Mouse (Mus musculus) embryonic facial prominence, embryonic 13.5 days (tissue): Measurements from ENCODE around the gene D17H6S53E. TPM values are rescaled to one million over a fixed set of nuclear protein-coding genes. Genes with fewer than 3 reads are reported as not detected.

Experiments used
- ATAC-seq: fragments of 200-750 bp; cut with Nextera tagmentation; 2 replicates; pipeline ENCODE4 v1.8.0; 2017; ENCODE audit warnings: low read depth; ENCODE audit not compliant: insufficient number of reproducible peaks, insufficient read depth, low FRiP score, low TSS enrichment
- H3K27ac ChIP-seq: fragments of 300-500 bp; sonication (generic); 2 replicates; pipeline ENCODE4 v1.5.1; 2015; ENCODE audit warnings: moderate library complexity, mild to moderate bottlenecking, inconsistent platforms
- H3K27me3 ChIP-seq: fragments of 300-500 bp; sonication (generic); 2 replicates; pipeline ENCODE4 v1.6.1; 2015; ENCODE audit warnings: mild to moderate bottlenecking, inconsistent platforms
- H3K36me3 ChIP-seq: fragments of 300-500 bp; sonication (generic); 2 replicates; pipeline ENCODE4 v1.6.1; 2015; ENCODE audit warnings: mild to moderate bottlenecking, inconsistent platforms
- H3K4me1 ChIP-seq: fragments of 300-500 bp; sonication (generic); 2 replicates; pipeline ENCODE4 v1.6.1; 2015; ENCODE audit warnings: inconsistent platforms
- H3K4me2 ChIP-seq: fragments of 300-500 bp; sonication (generic); 2 replicates; pipeline ENCODE4 v1.6.1; 2015; ENCODE audit warnings: moderate library complexity, mild to moderate bottlenecking, inconsistent platforms
- H3K4me3 ChIP-seq: fragments of 300-500 bp; sonication (generic); 2 replicates; pipeline ENCODE4 v1.5.1; 2015; ENCODE audit warnings: mild to moderate bottlenecking, inconsistent platforms
- H3K9ac ChIP-seq: fragments of 300-500 bp; sonication (generic); 2 replicates; pipeline ENCODE4 v1.6.1; 2015; ENCODE audit warnings: mild to moderate bottlenecking, inconsistent platforms
- H3K9me3 ChIP-seq: fragments of 300-500 bp; sonication (generic); 2 replicates; pipeline ENCODE4 v1.6.1; 2016; ENCODE audit warnings: inconsistent platforms
- WGBS: fragments of 180-500 bp; shearing (Covaris S2); methylation state at CpG from one replicate; pipeline ENCODE4 v1.1.7; 2015; ENCODE audit warnings: mixed read lengths; 5-methylcytosine and 5-hydroxymethylcytosine counted together
- polyA plus RNA-seq: library from polyadenylated mRNA; unstranded; fragments of >200 nt; fragmentation: Nextera tagmentation; extraction: Ambion mirVana; gene quantifications from 2 replicates; pipeline ENCODE4 v1.2.1, GENCODE M21; 2015

D17H6S53E gene
- polyA plus RNA-seq, 1 experiment from 2014 or later = 12.3 TPM

GRCm38 (mm10) chr17:35088825-35089644 lies 37.1 kb upstream of the D17H6S53E start, which contains the start of gene Abhd16a:
Gene Abhd16a (plus strand): TSS chr17:35089263.
- no peaks in the 10 kb centered on the region for H3K27me3 ChIP-seq
- WGBS = 3% methylated on average over 67 of the region's 67 CpGs
- H3K4me3 ChIP-seq = peak within 1 kb of the TSS; percentile 66
- no peaks in the 10 kb centered on the region for H3K9me3 ChIP-seq
- peaks cover 25% of the 10 kb centered on the region for H3K36me3 ChIP-seq
- peak within 1 kb of the TSS; percentile 94 for H3K27ac ChIP-seq
- H3K4me1 ChIP-seq = peaks cover 10% of the 10 kb centered on the region
- H3K4me2 ChIP-seq = peak within 1 kb of the TSS; percentile 69
- H3K9ac ChIP-seq = peak within 1 kb of the TSS; percentile 91
- ATAC-seq = peak; percentile 95

GRCm38 (mm10) chr17:35090166-35090932 lies 35.8 kb upstream of the D17H6S53E start:
- ATAC-seq = no peak
- 68% methylated on average over 8 of the region's 8 CpGs for WGBS

GRCm38 (mm10) chr17:35092403-35093198 lies 33.6 kb upstream of the D17H6S53E start:
- no peak overlapping the region for H3K27ac ChIP-seq
- no peak overlapping the region for H3K4me2 ChIP-seq
- H3K4me3 ChIP-seq = no peak overlapping the region
- H3K36me3 ChIP-seq = peaks cover 60% of the 10 kb centered on the region
- H3K9ac ChIP-seq = 0 out of 2 replicates have a peak overlapping the region, but pooled peaks have one; percentile 54
- no peaks in the 10 kb centered on the region for H3K9me3 ChIP-seq
- H3K27me3 ChIP-seq = no peaks in the 10 kb centered on the region
- H3K4me1 ChIP-seq = peaks cover 10% of the 10 kb centered on the region
- WGBS = 85% methylated on average over 14 of the region's 14 CpGs
- no peak for ATAC-seq

More at GRCm38 (mm10) chr17:35090166-35090932, 35.8 kb upstream of the D17H6S53E start:
- Histone ChIP-seq H3K9me3 (no peaks in the 10 kb centered on the region), H3K9ac (peak overlapping the region; percentile 91), H3K27me3 (no peaks in the 10 kb centered on the region), H3K4me2 (peak overlapping the region; percentile 69), H3K27ac (peak overlapping the region; percentile 94), H3K4me1 (peaks cover 10% of the 10 kb centered on the region), H3K4me3 (peak overlapping the region; percentile 66), H3K36me3 (peaks cover 38% of the 10 kb centered on the region)

GRCm38 (mm10) chr17:35094475-35095365 lies 31.5 kb upstream of the D17H6S53E start:
- no peak overlapping the region for H3K4me2 ChIP-seq
- H3K4me1 ChIP-seq = peaks cover 10% of the 10 kb centered on the region
- WGBS = 91% methylated on average over 15 of the region's 15 CpGs
- peaks cover 82% of the 10 kb centered on the region for H3K36me3 ChIP-seq
- no peak overlapping the region for H3K9ac ChIP-seq
- H3K27ac ChIP-seq = no peak overlapping the region
- no peaks in the 10 kb centered on the region for H3K27me3 ChIP-seq
- no peak overlapping the region for H3K4me3 ChIP-seq
- no peak for ATAC-seq
- H3K9me3 ChIP-seq = no peaks in the 10 kb centered on the region

- H3K9me3 ChIP-seq = no peaks in the 10 kb centered on the region
- H3K27ac ChIP-seq = no peak overlapping the region
- peak overlapping the region; percentile 44; the same call in 1 of the 2 replicates for H3K9ac ChIP-seq
- peaks cover 96% of the 10 kb centered on the region for H3K36me3 ChIP-seq
- H3K27me3 ChIP-seq = no peaks in the 10 kb centered on the region
- no peak overlapping the region for H3K4me3 ChIP-seq
- no peak for ATAC-seq
- no peaks in the 10 kb centered on the region for H3K4me1 ChIP-seq
- WGBS = 86% methylated on average over 12 of the region's 12 CpGs
- H3K4me2 ChIP-seq = no peak overlapping the region
These were observed 29.6 kb upstream of the D17H6S53E start for GRCm38 (mm10) chr17:35096597-35096996.

GRCm38 (mm10) chr17:35097164-35097655 lies 29.0 kb upstream of the D17H6S53E start:
- ATAC-seq = no peak
- Histone ChIP-seq H3K36me3 (peaks cover 99% of the 10 kb centered on the region), H3K4me2 (no peak overlapping the region), H3K27me3 (no peaks in the 10 kb centered on the region), H3K9me3 (no peaks in the 10 kb centered on the region), H3K4me1 (no peaks in the 10 kb centered on the region), H3K4me3 (no peak overlapping the region), H3K9ac (peak overlapping the region; percentile 44; the same call in 1 of the 2 replicates), H3K27ac (no peak overlapping the region)
- 82% methylated on average over 12 of the region's 12 CpGs for WGBS

GRCm38 (mm10) chr17:35100196-35100765 lies 25.9 kb upstream of the D17H6S53E start:
- Histone ChIP-seq H3K27me3 (no peaks in the 10 kb centered on the region), H3K9ac (no peak overlapping the region), H3K9me3 (no peaks in the 10 kb centered on the region), H3K4me3 (no peak overlapping the region), H3K4me1 (no peaks in the 10 kb centered on the region), H3K36me3 (peaks cover 89% of the 10 kb centered on the region), H3K4me2 (no peak overlapping the region), H3K27ac (no peak overlapping the region)
- 80% methylated on average over 10 of the region's 10 CpGs for WGBS
- ATAC-seq = no peak

GRCm38 (mm10) chr17:35101161-35101560 lies 25.0 kb upstream of the D17H6S53E start:
- Histone ChIP-seq H3K9me3 (no peaks in the 10 kb centered on the region), H3K4me1 (peaks cover 6% of the 10 kb centered on the region; the same call in 1 of the 2 replicates), H3K27ac (no peak overlapping the region), H3K27me3 (no peaks in the 10 kb centered on the region), H3K4me2 (no peak overlapping the region), H3K36me3 (peaks cover 80% of the 10 kb centered on the region), H3K9ac (no peak overlapping the region), H3K4me3 (no peak overlapping the region)
- no peak for ATAC-seq
- WGBS = 90% methylated on average over 11 of the region's 11 CpGs

- peaks cover 8% of the 10 kb centered on the region; the same call in 1 of the 2 replicates for H3K4me1 ChIP-seq
- no peak for ATAC-seq
- WGBS = 73% methylated on average over 7 of the region's 8 CpGs
- H3K9ac ChIP-seq = peak overlapping the region; percentile 32; the same call in 1 of the 2 replicates
- no peak overlapping the region for H3K4me3 ChIP-seq
- no peak overlapping the region for H3K27ac ChIP-seq
- H3K9me3 ChIP-seq = no peaks in the 10 kb centered on the region
- no peaks in the 10 kb centered on the region for H3K27me3 ChIP-seq
- H3K36me3 ChIP-seq = peaks cover 69% of the 10 kb centered on the region
- no peak overlapping the region for H3K4me2 ChIP-seq
These were observed 23.9 kb upstream of the D17H6S53E start for GRCm38 (mm10) chr17:35102299-35102698.

- H3K36me3 ChIP-seq = peaks cover 59% of the 10 kb centered on the region
These were observed 22.9 kb upstream of the D17H6S53E start for GRCm38 (mm10) chr17:35103221-35103690.

More at GRCm38 (mm10) chr17:35103221-35103690, 22.9 kb upstream of the D17H6S53E start:
- WGBS = 71% methylated on average over 6 of the region's 6 CpGs
- ATAC-seq = no peak
- H3K9me3 ChIP-seq = no peaks in the 10 kb centered on the region
- no peak overlapping the region for H3K4me2 ChIP-seq
- peaks cover 8% of the 10 kb centered on the region; the same call in 1 of the 2 replicates for H3K4me1 ChIP-seq
- no peak overlapping the region for H3K4me3 ChIP-seq
- no peaks in the 10 kb centered on the region for H3K27me3 ChIP-seq
- H3K9ac ChIP-seq = no peak overlapping the region
- H3K27ac ChIP-seq = no peak overlapping the region
